Mouse (Mus musculus) spleen, postnatal 36 days (tissue): ENCODE data around the gene Thap12.

Experiments used
- DNase-seq, 2 experiments: peaks; one replicate each; pipeline ENCODE4 v3.0.0; 2022; ENCODE audit warnings: low spot score in 2 of 2, mixed read lengths in 1 of 2

Gene Thap12

DNA sequence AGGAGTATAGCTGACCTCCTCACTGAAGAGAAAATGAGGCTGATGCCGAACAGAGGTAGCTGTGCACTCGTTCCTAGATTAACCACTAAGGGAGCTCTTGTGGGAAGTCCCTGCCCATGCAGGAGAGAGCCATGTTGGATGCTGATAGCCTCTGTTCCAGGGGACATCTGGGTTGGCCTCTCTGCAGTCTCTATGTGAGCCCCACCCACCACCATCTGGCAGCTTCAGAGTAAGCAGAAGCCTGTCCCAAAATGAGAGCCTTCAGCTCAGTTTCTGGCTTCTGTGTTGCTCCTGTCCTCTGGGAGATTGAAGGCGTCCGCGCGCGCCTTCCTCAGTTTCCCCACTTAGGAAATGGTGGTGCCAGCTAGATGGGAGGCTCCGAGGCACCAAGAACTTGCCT lies 53.7 kb downstream of the Thap12 start:
- no peak for DNase-seq

- no peak for DNase-seq
Measured at GRCm38 (mm10) chr7:98760126-98760525, 57.2 kb downstream of the Thap12 start.

DNA sequence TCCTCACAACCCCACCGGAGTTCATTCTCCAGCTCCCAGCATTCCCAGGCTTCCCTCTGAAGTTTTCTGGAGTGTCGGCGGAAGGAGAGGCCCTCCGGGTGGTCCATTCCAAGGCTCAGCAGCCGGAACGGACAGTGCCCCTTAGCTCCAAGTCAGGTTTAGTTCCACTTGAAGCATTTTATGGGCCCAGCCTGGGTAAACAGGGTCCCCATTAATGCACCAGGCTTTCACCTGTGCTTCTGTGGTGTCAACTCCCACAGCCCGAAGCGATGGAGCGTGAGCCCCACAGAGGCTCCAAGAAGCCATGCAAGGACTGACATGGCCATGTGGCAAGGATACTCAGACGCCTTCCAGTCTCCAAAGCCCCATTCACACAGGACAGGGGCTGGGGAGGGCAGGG lies 61.0 kb downstream of the Thap12 start:
- DNase-seq, result no peak

DNA sequence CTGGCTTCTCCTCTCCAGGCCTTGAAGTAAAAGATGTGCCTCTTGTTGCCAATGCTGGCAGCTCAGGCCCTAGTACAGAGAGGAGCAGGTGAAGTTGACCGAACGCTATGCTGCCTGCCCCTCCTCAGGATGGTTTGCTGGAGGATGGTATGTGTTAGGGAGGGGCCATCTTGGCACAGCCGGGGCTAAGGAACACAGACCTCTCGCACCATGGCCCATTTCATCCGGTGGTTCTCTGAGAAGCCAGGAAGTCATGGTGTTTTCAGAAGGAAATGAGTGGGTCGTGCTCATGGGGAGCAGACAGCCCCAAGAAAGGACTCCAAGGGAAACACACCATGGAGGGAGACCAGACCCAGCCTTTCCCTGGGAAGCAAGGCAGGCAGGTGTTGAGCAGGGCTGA lies 64.4 kb downstream of the Thap12 start:
- no peak for DNase-seq
